Mouse (Mus musculus) embryo, embryonic 11 days (tissue): ENCODE data around the gene Mt4.
A peak's percentile ranks its signal among the peaks of the same experiment; 100 is the strongest.
"Not testable (repeated sequence)": the region's sequence is repeated elsewhere in the genome, so short reads cannot be mapped to it uniquely, and the experiment has no call there.

Source experiments
- DNase-seq: peaks from one replicate; pipeline ENCODE4 v3.0.0-alpha.2; 2015

Gene Mt4

GRCm38 (mm10) chr8:94135556-94135955 lies 1.4 kb upstream of the Mt4 start:
- no peak for DNase-seq

GRCm38 (mm10) chr8:94136192-94136591 lies 805 bp upstream of the Mt4 start:
- DNase-seq = no peak

- DNase-seq = no peak
These were observed 3.3 kb downstream of the Mt4 start for GRCm38 (mm10) chr8:94140266-94140795.

- DNase-seq = no peak
These were observed 11.2 kb downstream of the Mt4 start for GRCm38 (mm10) chr8:94148236-94148635.

GRCm38 (mm10) chr8:94150925-94151324 lies 13.9 kb downstream of the Mt4 start:
- DNase-seq = no peak

- peak; percentile 87 for DNase-seq
These were observed 15.7 kb downstream of the Mt4 start, which contains the start of gene Mt3 for GRCm38 (mm10) chr8:94152513-94153300. Gene Mt3 (plus strand): TSS chr8:94152607.

- no peak for DNase-seq
These were observed 16.5 kb downstream of the Mt4 start for GRCm38 (mm10) chr8:94153451-94153850.

GRCm38 (mm10) chr8:94154537-94154936 lies 17.5 kb downstream of the Mt4 start:
- no peak for DNase-seq

GRCm38 (mm10) chr8:94156092-94156491 lies 19.1 kb downstream of the Mt4 start:
- DNase-seq = no peak

- not testable (repeated sequence) for DNase-seq
These were observed 28.8 kb downstream of the Mt4 start for GRCm38 (mm10) chr8:94165772-94166171.

- DNase-seq = peak; percentile 82
These were observed 30.2 kb downstream of the Mt4 start for GRCm38 (mm10) chr8:94167244-94167643.

GRCm38 (mm10) chr8:94169547-94169946 lies 32.5 kb downstream of the Mt4 start:
- no peak for DNase-seq

GRCm38 (mm10) chr8:94171321-94171755 lies 34.3 kb downstream of the Mt4 start:
- no peak for DNase-seq

GRCm38 (mm10) chr8:94172075-94172808 lies 35.2 kb downstream of the Mt4 start, which contains the start of gene Mt2:
Gene Mt2 (plus strand): TSS chr8:94172664.
- DNase-seq = peak; percentile 69

GRCm38 (mm10) chr8:94172809-94173732 lies 36.1 kb downstream of the Mt4 start:
- peak; percentile 55 for DNase-seq

GRCm38 (mm10) chr8:94173848-94174403 lies 36.9 kb downstream of the Mt4 start:
- no peak for DNase-seq

- no peak for DNase-seq
These were observed 37.7 kb downstream of the Mt4 start for GRCm38 (mm10) chr8:94174619-94175213.

- DNase-seq = no peak
These were observed 40.9 kb downstream of the Mt4 start for GRCm38 (mm10) chr8:94177716-94178390.

GRCm38 (mm10) chr8:94178857-94179712 lies 42.1 kb downstream of the Mt4 start, which contains the start of gene Mt1:
Gene Mt1 (plus strand): TSS chr8:94179082.
- peak; percentile 86 for DNase-seq
